Mouse (Mus musculus) adrenal gland, postnatal 25 days (tissue): Measurements from ENCODE around the gene Herc1. TPM values are rescaled to one million over a fixed set of nuclear protein-coding genes. Genes with fewer than 3 reads are reported as not detected.

Source experiments
- DNase-seq: peaks from one replicate; pipeline ENCODE4 v3.0.0; 2021; ENCODE audit warnings: mixed read lengths
- total RNA-seq: library from RNA; stranded (reverse); gene quantifications from 2 replicates; pipeline ENCODE4 v1.2.3, GENCODE M21; 2021

Herc1 gene
- total RNA-seq, 1 experiment from 2014 or later = 52.6 TPM

- DNase-seq = no peak
These were observed 153.7 kb downstream of the Herc1 start for GRCm38 (mm10) chr9:66503879-66504411.

DNA sequence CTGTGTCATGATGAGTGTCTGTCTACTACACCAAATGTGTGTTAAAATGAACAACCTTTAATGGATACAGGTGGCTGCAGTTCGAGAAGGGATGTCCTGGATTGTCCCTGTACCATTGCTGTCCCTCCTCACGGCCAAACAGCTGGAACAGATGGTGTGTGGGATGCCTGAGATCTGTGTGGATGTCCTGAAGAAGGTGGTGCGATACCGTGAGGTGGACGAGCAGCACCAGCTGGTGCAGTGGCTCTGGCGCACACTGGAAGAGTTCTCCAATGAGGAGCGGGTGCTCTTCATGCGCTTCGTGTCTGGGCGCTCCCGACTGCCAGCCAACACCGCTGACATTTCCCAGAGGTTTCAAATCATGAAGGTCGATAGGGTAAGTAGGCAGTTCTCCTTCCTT, 154.3 kb downstream of the Herc1 start:
- DNase-seq = no peak

GRCm38 (mm10) chr9:66505141-66505917, 155.1 kb downstream of the Herc1 start:
- DNase-seq = no peak

- DNase-seq = no peak
These were observed 155.8 kb downstream of the Herc1 start for GRCm38 (mm10) chr9:66506011-66506410.

DNA sequence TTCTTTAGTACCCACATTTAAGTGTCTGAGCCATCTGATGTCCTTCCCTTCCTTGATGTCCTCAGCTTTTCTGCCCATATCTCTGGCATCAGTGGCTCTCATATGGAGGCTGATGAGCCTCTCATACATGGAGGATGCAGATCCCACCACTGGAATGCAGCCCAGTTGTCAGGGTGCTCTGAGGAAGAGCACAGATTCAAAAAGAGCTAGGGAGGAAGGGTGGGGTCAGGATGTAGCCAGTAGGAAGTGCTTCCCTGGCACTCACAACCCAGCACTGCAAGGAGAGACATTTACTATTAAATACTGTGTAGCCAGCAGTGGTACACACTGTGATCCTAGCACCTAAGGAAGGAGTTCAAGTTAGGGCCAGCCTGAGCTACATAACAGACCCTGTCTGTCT, 156.2 kb downstream of the Herc1 start:
- DNase-seq = no peak

GRCm38 (mm10) chr9:66507684-66508083, 157.4 kb downstream of the Herc1 start:
- no peak for DNase-seq

DNA sequence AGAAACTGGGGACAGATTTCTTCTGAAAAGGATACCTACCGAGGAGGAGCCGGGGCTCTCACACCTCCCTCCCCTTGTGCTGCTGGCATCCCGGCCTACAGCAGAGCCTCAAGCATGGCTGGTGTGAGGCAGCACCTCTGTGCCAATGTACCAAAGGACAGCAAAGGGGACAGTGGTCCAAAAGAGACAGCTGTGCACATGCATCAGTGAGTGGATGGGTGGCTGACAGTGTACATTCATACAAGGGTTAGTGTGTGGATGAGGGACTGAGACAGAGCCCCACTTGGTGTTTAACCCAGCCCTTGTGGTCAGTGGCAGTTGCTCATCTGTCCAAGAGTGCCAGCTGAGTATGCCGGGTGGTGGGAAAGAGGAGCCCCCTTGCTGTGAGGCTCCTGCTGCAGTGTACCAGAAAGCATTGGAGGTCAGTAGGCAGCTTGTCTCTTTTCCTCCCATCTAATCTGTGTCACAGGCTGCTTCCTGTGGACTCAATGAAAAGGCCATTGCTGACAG, 158.7 kb downstream of the Herc1 start:
- no peak for DNase-seq

- peak; percentile 16 for DNase-seq
These were observed 160.1 kb downstream of the Herc1 start for GRCm38 (mm10) chr9:66510351-66510841.

- peak; percentile 15 for DNase-seq
These were observed 160.7 kb downstream of the Herc1 start for GRCm38 (mm10) chr9:66510944-66511343.

- DNase-seq = peak; percentile 94
These were observed 161.5 kb downstream of the Herc1 start for GRCm38 (mm10) chr9:66511580-66512350.

GRCm38 (mm10) chr9:66512351-66512671, 162.1 kb downstream of the Herc1 start:
- DNase-seq = peak; percentile 82

GRCm38 (mm10) chr9:66513150-66513549, 162.9 kb downstream of the Herc1 start:
- DNase-seq = peak; percentile 20

- no peak for DNase-seq
These were observed 163.5 kb downstream of the Herc1 start for GRCm38 (mm10) chr9:66513661-66514255.

DNA sequence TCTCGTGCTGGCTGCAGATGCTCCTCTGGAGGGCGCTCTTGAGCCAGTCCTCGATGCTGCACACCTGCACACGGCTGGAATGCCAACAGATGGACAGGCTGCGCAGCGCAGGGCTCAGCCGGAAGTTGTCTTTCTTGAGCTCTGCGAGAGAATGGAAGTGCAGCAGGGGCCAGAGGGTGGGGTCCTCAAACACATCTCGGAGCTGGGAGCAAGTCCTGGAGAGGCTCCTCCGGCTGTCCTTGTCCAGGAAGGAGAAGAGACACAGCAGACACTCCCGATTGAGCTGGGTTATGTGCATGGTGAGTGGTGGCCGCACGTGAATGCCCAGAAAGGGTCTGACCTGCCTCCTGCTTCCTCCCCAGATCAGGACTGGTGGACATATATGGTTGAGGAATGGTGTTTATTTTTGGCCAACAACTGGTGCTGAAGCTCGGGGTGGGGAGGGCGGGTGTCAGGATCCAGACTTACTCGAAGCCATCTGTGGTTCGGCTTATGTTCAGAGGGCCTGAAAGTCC, 164.1 kb downstream of the Herc1 start, which contains the start of gene Fbxl22:
Fbxl22 (minus strand) TSS at position 338 of the 515 bp plus-strand sequence.
- peak; percentile 30 for DNase-seq

- DNase-seq = no peak
These were observed 164.9 kb downstream of the Herc1 start for GRCm38 (mm10) chr9:66515115-66515514.

- DNase-seq = no peak
These were observed 165.5 kb downstream of the Herc1 start for GRCm38 (mm10) chr9:66515680-66516210.

GRCm38 (mm10) chr9:66516296-66516940, 166.2 kb downstream of the Herc1 start:
- DNase-seq = peak; percentile 41

- DNase-seq = no peak
These were observed 167.5 kb downstream of the Herc1 start for GRCm38 (mm10) chr9:66517746-66518145.

GRCm38 (mm10) chr9:66518251-66518650, 168.0 kb downstream of the Herc1 start:
- DNase-seq = peak; percentile 13

DNA sequence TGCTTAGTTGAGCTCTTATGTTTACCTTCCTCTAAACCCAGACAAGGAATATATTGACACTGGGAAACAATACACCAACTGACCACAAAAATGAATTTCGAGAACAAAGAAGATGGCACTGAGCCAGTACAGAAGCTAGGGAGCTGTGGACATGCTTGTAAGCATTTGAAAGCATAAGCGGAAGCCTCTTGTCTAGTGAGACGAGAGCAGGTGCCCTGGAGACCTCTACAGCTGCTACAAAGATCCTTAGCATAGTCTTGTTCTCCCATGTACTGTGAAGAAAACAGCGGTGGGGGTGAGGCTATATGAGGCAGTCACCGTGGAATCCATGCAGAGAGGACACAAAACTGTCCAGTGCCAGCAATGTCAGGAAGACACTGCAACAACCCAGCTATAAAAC, 168.7 kb downstream of the Herc1 start:
- no peak for DNase-seq

DNA sequence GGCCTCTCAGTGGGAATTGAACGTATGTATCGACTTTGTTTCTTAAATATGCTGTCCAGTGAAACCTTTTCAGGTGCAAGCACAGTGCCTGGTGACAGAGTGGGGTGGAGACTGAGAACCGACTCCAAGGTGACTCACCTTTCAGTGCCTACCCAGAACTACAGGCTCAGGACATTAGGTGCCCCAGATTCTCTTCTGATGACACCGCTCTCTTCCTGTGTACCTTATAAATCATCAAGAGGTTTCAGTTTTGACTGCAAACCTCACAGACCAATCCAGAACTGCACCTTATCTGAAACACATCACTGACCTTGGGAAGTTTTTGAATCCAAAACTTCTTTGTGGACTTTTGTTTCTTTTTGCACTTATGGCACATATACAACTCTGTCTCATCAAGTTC, 170.0 kb downstream of the Herc1 start:
- no peak for DNase-seq
